Mouse (Mus musculus) bone marrow, adult 2 months (tissue): Measurements from ENCODE around the gene Duxf3.

Source experiments
- CTCF ChIP-seq: fragments of 200-500 bp; IDR thresholded peaks from 2 replicates; pipeline ENCODE4 v1.5.1; 2011; ENCODE audit warnings: low read length, control low read depth; ENCODE audit not compliant: control insufficient read depth, insufficient read depth
- POLR2A ChIP-seq: fragments of 200-500 bp; IDR thresholded peaks from 2 replicates; pipeline ENCODE4 v1.6.1; 2011; ENCODE audit warnings: low read depth, mild to moderate bottlenecking, control low read depth, low read length, borderline replicate concordance; ENCODE audit not compliant: control insufficient read depth

GRCm38 (mm10) chr10:58217366-58217765 is 15.1 kb downstream of the Duxf3 start:
- no peak for TF ChIP-seq CTCF
- TF ChIP-seq POLR2A: no peak
